Mouse (Mus musculus) liver, adult (tissue): ENCODE data around the gene Hist1h3i.
"Not testable (repeated sequence)": the region's sequence is repeated elsewhere in the genome, so short reads cannot be mapped to it uniquely, and the experiment has no call there.

Experiments used
- GATA4 ChIP-seq: IDR thresholded peaks from 2 replicates; pipeline ENCODE4 v1.6.1; 2014; ENCODE audit warnings: mild to moderate bottlenecking, low read length; ENCODE audit not compliant: insufficient replicate concordance

The Hist1h3i gene

GRCm38 (mm10) chr13:21781021-21781555 lies 2.1 kb downstream of the Hist1h3i start:
- TF ChIP-seq GATA4, result no peak

GRCm38 (mm10) chr13:21779767-21780731 lies 3.1 kb downstream of the Hist1h3i start, which contains the start of gene Hist1h1b:
Hist1h1b (minus strand) TSS chr13:21780625.
- no peak for TF ChIP-seq GATA4

- TF ChIP-seq GATA4, result no peak
These were observed 4.1 kb downstream of the Hist1h3i start for GRCm38 (mm10) chr13:21778814-21779766.

- TF ChIP-seq GATA4, result no peak
These were observed 27.5 kb downstream of the Hist1h3i start for GRCm38 (mm10) chr13:21755707-21756106.

DNA sequence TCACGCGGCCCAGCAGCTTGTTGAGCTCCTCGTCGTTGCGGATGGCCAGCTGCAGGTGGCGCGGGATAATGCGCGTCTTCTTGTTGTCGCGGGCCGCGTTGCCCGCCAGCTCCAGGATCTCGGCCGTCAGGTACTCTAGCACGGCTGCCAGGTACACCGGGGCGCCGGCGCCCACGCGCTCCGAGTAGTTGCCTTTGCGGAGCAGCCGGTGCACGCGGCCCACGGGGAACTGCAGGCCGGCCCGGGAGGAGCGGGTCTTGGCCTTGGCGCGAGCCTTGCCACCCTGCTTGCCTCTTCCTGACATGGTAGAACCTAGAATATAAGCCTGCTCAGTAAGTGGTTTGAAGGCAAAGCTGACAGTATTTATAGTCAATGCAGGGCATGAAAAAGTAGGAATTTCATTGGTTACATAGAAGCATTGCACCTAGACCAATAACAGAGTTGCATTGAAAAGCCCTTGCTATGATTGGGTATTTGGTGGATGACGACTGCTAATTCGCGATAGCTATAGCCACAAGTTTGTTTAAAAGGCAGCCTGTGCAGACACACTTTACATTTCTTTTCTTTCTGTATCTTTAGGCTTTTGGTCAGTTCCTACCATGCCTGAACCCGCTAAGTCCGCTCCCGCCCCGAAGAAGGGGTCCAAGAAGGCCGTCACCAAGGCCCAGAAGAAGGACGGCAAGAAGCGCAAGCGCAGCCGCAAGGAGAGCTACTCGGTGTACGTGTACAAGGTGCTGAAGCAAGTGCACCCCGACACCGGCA lies 29.5 kb downstream of the Hist1h3i start, which contains the start of the genes Hist1h2ak and Hist1h2bn:
Gene Hist1h2ak, minus strand, starts transcription at position 304 of the 762 bp plus-strand sequence.
Gene Hist1h2bn, plus strand, starts transcription at position 600 of the 762 bp plus-strand sequence.
- TF ChIP-seq GATA4, result not testable (repeated sequence)

- no peak for TF ChIP-seq GATA4
These were observed 30.1 kb downstream of the Hist1h3i start for GRCm38 (mm10) chr13:21753051-21753523.

DNA sequence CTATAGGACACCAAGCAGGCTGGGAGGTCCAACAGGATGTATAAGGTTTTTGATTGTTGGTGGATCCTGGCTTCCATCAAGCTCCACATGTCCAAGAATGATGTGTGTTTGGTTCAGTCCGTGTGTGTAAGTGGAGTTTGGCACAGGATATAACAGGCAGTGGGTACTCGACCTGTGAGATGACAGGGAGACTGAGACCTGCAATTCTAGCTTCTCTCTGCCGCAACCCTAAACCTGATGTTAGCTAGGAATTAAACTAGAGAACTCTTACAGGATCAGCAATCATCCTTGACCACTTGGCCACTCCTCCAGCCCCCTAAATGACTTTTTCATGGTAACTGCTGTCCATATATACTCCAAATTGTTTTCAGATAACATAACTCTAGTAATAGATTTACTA lies 30.8 kb downstream of the Hist1h3i start:
- no peak for TF ChIP-seq GATA4

- TF ChIP-seq GATA4, result no peak
These were observed 31.3 kb downstream of the Hist1h3i start for GRCm38 (mm10) chr13:21751827-21752226.

DNA sequence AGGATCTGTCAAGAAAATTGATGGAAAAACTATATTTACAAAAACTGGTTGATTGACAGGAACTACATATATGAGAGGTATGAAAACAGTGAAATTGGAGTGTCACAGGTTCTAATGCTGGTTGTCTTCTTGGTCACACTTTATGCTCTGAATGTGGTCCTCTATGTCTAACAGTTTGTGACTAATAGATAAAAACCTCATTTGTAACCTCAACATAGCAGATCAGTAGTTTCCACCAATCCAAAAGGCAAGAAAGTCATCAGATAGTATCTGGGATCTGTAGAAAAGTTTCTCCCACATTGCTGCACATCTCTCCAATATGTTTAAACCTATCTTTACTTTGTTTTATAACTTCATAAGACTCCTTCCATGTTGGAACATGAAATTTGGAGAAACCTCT lies 31.8 kb downstream of the Hist1h3i start:
- no peak for TF ChIP-seq GATA4

- TF ChIP-seq GATA4, result not testable (repeated sequence)
These were observed 32.8 kb downstream of the Hist1h3i start, which contains the start of gene Hist1h4k for GRCm38 (mm10) chr13:21750159-21751017. Hist1h4k (minus strand) TSS chr13:21750505.

DNA sequence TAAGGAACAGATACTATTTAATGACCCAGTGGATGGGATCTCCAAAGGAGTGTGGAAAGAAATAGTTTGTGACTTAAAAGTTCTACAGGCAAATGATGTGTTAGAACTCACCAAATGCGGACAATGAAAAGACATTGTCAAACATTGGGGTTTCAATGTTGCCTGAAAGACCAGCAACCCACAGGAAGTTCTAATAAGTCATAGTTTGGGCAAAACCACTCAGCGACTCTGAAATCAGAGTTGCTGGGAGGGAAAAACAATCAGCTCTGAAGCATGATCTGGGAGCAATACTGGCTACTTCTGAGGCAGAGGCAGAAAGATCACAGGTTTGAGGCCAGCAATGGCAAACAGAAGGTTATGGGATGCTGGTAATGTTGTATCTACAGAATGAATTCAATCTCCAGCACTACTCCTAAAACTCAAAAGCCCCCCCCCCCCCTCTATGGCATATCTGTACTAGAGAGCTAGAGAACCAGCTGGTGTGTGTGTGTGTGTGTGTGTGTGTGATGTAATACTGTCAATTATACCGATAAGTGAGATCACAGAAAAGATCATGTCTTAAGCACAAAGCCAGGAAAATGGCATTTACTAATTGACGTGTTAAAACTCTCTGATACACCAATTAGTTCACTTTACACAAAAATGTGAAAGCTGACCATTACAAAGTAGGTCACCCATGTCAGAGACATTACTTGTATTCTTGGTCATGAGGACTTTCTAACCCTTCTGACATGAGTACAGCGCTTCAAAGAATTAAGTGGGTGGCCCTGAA lies 33.6 kb downstream of the Hist1h3i start:
- no peak for TF ChIP-seq GATA4

- no peak for TF ChIP-seq GATA4
These were observed 38.2 kb downstream of the Hist1h3i start for GRCm38 (mm10) chr13:21745006-21745405.
